Mouse (Mus musculus) retina, embryonic 14.5 days (tissue): ENCODE results near the gene Isg15.
"Not testable (repeated sequence)": the region's sequence is repeated elsewhere in the genome, so short reads cannot be mapped to it uniquely, and the experiment has no call there.

Experiments used
- DNase-seq: peaks from one replicate; pipeline ENCODE4 v3.0.0-alpha.2; 2015; ENCODE audit warnings: low spot score

The Isg15 gene

DNA sequence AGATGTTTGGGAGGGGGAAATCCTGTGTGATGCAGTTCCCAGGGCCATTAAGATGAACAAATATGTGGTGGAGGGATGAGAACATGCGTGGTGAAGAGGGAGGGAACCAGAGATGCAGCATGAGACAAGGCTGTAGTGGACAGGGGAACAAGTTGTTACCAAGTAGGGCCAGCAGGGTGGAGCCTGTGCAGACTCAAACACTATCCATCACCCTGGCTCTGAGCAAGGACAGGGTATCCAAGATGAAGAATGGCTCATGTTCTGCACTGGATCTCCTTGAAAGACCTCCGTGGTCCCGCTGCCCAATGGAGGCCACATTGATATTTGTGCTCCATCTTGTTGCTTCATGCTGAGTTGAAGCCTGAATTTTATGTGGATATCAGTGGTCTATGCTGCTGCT lies 45.8 kb downstream of the Isg15 start:
- no peak for DNase-seq

DNA sequence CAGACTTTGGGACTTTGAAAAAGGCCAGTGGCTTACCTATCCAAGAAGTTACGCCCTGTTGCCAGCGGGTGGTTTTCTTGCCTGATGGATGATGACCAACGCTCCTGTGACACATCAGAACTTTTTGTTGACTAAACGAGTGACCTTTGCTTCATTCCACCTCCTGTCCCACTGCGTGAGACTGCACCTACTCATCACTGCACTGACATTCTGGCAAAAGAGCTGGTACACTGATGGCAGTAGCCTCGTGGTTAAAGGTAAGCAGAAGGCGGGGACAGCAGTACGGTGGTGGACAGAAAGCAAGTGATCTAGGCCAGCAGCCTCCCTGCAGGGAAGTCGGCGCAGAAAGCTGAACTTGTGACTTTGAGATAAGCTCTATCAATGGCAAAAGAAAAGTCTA lies 49.7 kb downstream of the Isg15 start:
- not testable (repeated sequence) for DNase-seq
